Mouse (Mus musculus) hindbrain, embryonic 14.5 days (tissue): Measurements from ENCODE around the gene Cdc42ep3. TPM values are rescaled to one million over a fixed set of nuclear protein-coding genes. Genes with fewer than 3 reads are reported as not detected.

Source experiments
- ATAC-seq: fragments of 200-750 bp; cut with Nextera tagmentation; 2 replicates; pipeline ENCODE4 v1.8.0; 2017; ENCODE audit warnings: moderate number of reproducible peaks, mild to moderate bottlenecking, moderate TSS enrichment, moderate library complexity; ENCODE audit not compliant: low FRiP score
- DNase-seq: peaks from one replicate; pipeline ENCODE4 v3.0.0-alpha.2; 2015; ENCODE audit warnings: low spot score
- H3K27ac ChIP-seq: fragments of 300-500 bp; sonication (generic); 2 replicates; pipeline ENCODE4 v1.5.1; 2014; ENCODE audit warnings: mild to moderate bottlenecking, moderate library complexity
- H3K27me3 ChIP-seq: fragments of 300-500 bp; sonication (generic); 2 replicates; pipeline ENCODE4 v1.6.1; 2014; ENCODE audit warnings: mild to moderate bottlenecking, low read length, mixed read lengths; ENCODE audit not compliant: control insufficient read depth, insufficient read depth
- H3K36me3 ChIP-seq: fragments of 300-500 bp; sonication (generic); replicated peaks from 2 replicates; pipeline ENCODE4 v1.6.1; 2014; ENCODE audit not compliant: control insufficient read depth, insufficient read depth
- H3K4me1 ChIP-seq: fragments of 300-500 bp; sonication (generic); replicated peaks from 2 replicates; pipeline ENCODE4 v1.6.1; 2014; ENCODE audit warnings: antibody characterized with exemption, low read length, mixed read lengths; ENCODE audit not compliant: control insufficient read depth, insufficient read depth
- H3K4me2 ChIP-seq: fragments of 300-500 bp; sonication (generic); replicated peaks from 2 replicates; pipeline ENCODE4 v1.6.1; 2014; ENCODE audit warnings: mild to moderate bottlenecking, moderate library complexity
- H3K4me3 ChIP-seq: fragments of 300-500 bp; sonication (generic); replicated peaks from 2 replicates; pipeline ENCODE4 v1.5.1; 2014; ENCODE audit warnings: mild to moderate bottlenecking, low read length
- H3K9ac ChIP-seq: fragments of 300-500 bp; sonication (generic); 2 replicates; pipeline ENCODE4 v1.6.1; 2014
- H3K9me3 ChIP-seq: fragments of 300-500 bp; sonication (generic); 2 replicates; pipeline ENCODE4 v1.6.1; 2016; ENCODE audit warnings: low read length; ENCODE audit not compliant: control insufficient read depth
- WGBS: fragments of 180-500 bp; shearing (Covaris S2); extraction: QIAGEN DNeasy Blood & Tissue Kit; methylation state at CpG from one replicate; pipeline ENCODE4 v1.1.7; 2014; 5-methylcytosine and 5-hydroxymethylcytosine counted together
- polyA plus RNA-seq: library from polyadenylated mRNA; unstranded; fragments of >200 nt; fragmentation: Nextera tagmentation; extraction: Ambion mirVana; gene quantifications from 2 replicates; pipeline ENCODE4 v1.2.1, GENCODE M21; 2014

Gene Cdc42ep3
- polyA plus RNA-seq, result 50.5 and 50.6 TPM in 2 replicates

DNA sequence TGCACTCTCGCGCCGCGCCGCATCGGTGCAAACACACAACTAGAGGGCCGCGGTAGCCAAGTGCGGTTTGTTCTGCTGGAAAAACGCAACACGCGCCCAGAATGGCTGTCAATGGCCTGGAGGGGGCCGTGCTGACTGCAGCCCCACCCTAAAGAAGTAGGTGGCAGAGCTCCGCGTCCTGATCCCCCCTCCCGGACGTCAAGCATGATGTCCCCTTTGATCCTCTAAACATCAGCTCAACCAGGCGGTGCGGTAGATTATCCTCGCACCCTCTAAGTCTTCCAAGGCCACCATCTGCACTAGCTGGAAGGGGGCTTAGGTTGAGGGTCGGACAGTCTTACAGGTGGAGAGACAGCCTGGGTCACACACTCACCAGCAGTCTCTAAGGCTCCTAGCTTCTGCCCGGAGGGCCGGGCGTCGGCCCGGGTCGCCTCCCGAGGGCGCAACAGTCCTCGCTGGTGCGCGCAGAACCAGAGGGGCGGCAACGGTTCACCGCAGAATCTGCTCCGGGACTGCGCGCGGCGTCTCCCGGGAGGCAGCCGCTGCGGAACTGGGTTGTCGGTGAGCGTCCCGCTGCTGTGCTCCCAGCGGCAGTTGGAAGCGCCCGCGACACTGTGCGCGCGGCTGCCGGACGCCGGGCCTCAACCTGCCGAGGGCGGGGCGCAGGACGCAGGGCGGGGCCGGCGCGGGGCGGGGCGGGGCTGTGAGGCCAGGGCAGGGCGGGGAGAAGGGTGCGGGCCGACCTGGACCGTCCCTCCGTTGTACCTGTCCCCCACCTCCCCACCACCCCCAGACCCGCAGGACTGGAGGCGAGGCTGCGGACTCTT is at the start of gene Cdc42ep3:
TSS of gene Cdc42ep3 (minus strand) at position 648 of the 827 bp plus-strand sequence.
- ATAC-seq (peak; percentile 83), DNase-seq (peak; percentile 76)
- Histone ChIP-seq H3K9ac (peak within 1 kb of the TSS; percentile 93), H3K4me3 (peak within 1 kb of the TSS; percentile 90), H3K27me3 (no peaks in the 10 kb centered on the region), H3K36me3 (no peaks in the 10 kb centered on the region), H3K4me2 (peak within 1 kb of the TSS; percentile 78), H3K9me3 (no peaks in the 10 kb centered on the region), H3K4me1 (peaks cover 17% of the 10 kb centered on the region), H3K27ac (peak within 1 kb of the TSS; percentile 94)
- under 1% methylated on average over 70 of the region's 74 CpGs for WGBS

DNA sequence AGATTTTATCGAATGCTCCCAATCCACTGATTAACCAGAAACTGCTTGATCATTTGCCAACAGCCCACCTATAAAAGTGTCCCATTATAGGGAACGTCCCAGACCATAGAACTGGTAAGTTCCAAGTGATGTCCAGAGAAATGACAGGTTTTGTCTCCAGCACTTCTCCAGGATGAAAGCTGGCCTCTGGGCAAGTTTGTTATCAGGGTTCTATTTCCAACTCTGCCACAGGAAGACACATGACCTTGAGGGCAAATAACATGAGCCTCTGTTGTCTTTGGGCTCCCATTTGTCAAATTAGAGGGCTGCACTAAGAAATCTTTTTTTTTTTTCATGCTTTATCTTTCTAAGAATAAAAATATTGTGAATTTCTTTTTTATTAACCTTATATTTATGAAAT is 45.5 kb upstream of the Cdc42ep3 start:
- Histone ChIP-seq H3K4me2 (no peak overlapping the region), H3K27me3 (no peaks in the 10 kb centered on the region), H3K36me3 (no peaks in the 10 kb centered on the region), H3K4me1 (no peaks in the 10 kb centered on the region), H3K9ac (no peak overlapping the region), H3K27ac (no peak overlapping the region), H3K9me3 (no peaks in the 10 kb centered on the region), H3K4me3 (no peak overlapping the region)
- DNase-seq (no peak), ATAC-seq (no peak)
- WGBS, result 91% methylated on average over 2 of the region's 2 CpGs

DNA sequence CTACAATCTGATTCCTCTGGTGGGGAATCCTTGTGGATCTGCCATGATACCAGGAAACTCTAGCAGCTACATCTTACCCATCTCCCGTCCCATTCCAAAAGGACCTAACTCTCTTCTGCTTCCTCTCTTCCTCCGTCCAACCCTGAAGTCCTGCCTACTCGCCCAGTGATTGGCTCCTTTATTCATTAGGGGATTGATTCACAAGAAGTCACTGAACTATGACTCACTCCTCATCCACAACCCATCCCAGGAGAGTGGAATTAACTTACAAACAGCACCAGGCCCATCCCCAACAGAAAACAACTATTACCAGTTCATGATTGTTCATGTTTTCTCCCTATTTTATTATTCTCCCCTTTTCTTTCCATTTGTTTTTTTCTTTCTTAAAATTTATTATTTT is 43.5 kb upstream of the Cdc42ep3 start:
- Histone ChIP-seq H3K9me3 (no peaks in the 10 kb centered on the region), H3K4me1 (no peaks in the 10 kb centered on the region), H3K27me3 (no peaks in the 10 kb centered on the region), H3K9ac (no peak overlapping the region), H3K4me2 (no peak overlapping the region), H3K4me3 (no peak overlapping the region), H3K36me3 (no peaks in the 10 kb centered on the region), H3K27ac (no peak overlapping the region)
- 88% methylated on average over 3 of the region's 3 CpGs for WGBS
- ATAC-seq, result no peak
- no peak for DNase-seq

DNA sequence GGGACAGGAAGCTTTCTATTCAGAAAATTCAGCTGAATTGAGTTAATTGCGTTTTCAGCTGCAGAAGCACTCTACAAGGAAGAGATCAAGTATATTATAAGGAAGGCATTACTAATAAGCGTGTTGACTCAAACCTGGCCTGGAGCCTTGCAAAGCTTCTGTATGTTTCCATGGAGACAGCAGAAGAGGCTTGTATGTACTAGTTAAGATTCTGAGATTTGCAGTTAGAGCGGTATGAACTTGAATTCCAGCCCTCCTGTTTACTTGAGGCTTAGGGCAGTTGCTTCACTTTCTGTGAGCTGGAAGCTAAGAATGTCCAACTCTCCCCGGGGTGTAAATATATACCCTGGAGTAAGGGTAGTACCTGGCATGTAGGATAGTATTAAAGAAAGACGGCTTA is 39.9 kb upstream of the Cdc42ep3 start:
- Histone ChIP-seq H3K36me3 (no peaks in the 10 kb centered on the region), H3K9me3 (no peaks in the 10 kb centered on the region), H3K27ac (no peak overlapping the region), H3K4me3 (no peak overlapping the region), H3K27me3 (no peaks in the 10 kb centered on the region), H3K4me2 (no peak overlapping the region), H3K4me1 (no peaks in the 10 kb centered on the region), H3K9ac (no peak overlapping the region)
- 83% methylated on average over 5 of the region's 5 CpGs for WGBS
- DNase-seq (no peak), ATAC-seq (no peak)

DNA sequence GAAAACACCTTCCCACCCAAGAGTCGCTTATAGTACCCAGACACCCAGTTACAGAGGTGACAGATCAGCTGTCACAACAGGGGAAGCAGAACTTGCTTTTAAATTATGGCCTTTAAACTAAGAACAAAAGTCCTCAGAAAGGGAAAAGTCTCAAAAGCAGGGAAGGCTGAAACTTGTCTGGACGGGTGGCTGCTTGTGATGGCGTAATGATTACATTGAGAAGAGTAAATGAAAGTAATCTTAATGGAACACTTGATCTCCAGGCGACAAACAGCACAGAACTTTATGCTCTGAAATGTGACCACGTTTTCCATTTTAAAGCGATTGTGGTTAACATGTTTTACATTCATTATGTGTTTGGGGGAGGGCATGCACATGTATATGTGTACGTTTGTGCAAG is 39.0 kb upstream of the Cdc42ep3 start:
- no peaks in the 10 kb centered on the region for H3K27me3 ChIP-seq
- no peak overlapping the region for H3K4me3 ChIP-seq
- no peak overlapping the region for H3K27ac ChIP-seq
- no peak overlapping the region for H3K9ac ChIP-seq
- WGBS, result 85% methylated on average over 7 of the region's 7 CpGs
- H3K36me3 ChIP-seq, result no peaks in the 10 kb centered on the region
- no peak overlapping the region for H3K4me2 ChIP-seq
- DNase-seq, result no peak
- H3K4me1 ChIP-seq, result no peaks in the 10 kb centered on the region
- no peak for ATAC-seq
- H3K9me3 ChIP-seq, result no peaks in the 10 kb centered on the region

DNA sequence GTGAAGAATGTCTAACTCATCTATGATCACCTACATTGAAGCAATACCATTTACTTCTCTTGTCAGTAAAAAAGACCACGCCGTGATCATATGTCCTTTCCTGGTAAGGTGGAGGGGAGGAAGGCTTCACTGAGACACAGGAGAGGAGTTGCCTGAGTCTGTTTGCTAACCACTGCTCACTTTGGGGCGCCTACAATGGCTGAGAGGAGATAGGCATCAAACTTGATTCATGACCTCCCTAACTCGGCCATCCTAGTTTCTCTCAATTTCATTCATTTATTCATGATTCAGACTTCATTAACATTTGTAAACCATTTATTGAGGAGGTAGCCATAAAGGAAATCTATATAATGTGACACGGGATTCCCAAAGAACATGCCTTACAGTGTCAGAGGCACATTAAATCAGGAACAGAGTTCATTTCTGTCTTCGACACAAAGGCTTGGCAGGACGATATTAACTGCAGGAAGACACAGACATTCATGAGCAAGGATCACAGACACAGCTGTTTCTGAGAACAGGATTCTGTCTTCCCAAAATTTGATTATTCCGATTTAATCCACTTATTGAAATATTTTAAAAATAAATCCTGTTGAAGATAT is 32.7 kb upstream of the Cdc42ep3 start:
- ATAC-seq, result no peak
- Histone ChIP-seq H3K27ac (no peak overlapping the region), H3K9ac (no peak overlapping the region), H3K4me2 (no peak overlapping the region), H3K36me3 (no peaks in the 10 kb centered on the region), H3K27me3 (no peaks in the 10 kb centered on the region), H3K4me3 (no peak overlapping the region), H3K9me3 (no peaks in the 10 kb centered on the region), H3K4me1 (no peaks in the 10 kb centered on the region)
- DNase-seq, result no peak
- 48% methylated on average over 8 of the region's 8 CpGs for WGBS

DNA sequence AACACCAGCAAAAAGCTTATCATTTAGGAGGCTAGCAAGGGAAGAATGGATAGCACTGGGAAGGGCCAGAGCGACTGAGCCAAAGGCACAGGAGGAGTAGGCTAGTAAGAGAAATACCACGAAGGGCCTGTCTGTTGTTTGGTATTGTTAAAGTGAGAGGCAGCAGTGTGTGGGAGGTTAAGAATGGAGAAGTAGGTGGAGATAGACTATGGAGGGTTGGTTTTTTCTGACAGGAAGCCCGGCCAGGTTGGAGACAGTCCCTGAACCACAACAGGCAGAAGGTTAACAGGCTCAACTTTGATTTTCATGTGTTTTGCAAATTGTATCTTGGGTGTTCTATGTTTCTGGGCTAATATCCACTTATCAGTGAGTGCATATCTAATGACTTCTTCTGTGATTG is 26.6 kb upstream of the Cdc42ep3 start:
- no peak for ATAC-seq
- H3K36me3 ChIP-seq, result no peaks in the 10 kb centered on the region
- no peak for DNase-seq
- WGBS, result 82% methylated on average over 3 of the region's 3 CpGs
- H3K27ac ChIP-seq, result no peak overlapping the region
- H3K4me1 ChIP-seq, result no peaks in the 10 kb centered on the region
- H3K27me3 ChIP-seq, result no peaks in the 10 kb centered on the region
- H3K9me3 ChIP-seq, result no peaks in the 10 kb centered on the region
- no peak overlapping the region for H3K9ac ChIP-seq
- no peak overlapping the region for H3K4me3 ChIP-seq
- no peak overlapping the region for H3K4me2 ChIP-seq

DNA sequence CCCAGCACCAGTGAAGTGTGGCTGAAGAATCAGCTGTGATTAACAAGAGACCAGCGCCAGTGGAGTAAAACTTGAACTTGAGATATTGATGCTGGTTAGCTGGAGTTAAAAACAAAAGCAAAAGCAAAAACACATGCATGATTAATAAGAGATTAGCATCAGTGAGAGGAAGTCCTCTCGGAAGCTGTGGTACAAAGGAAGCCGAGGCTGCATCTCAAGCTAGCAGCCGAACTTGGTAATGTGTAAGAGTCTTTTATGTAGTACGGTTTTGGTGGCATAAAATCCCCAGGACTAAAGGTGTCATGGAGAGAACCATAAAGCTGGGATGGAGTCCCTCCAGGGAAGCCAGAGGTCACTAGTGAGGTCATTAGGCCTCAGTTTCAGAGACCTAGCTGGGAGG is 24.3 kb upstream of the Cdc42ep3 start:
- Histone ChIP-seq H3K9ac (no peak overlapping the region), H3K4me1 (no peaks in the 10 kb centered on the region), H3K9me3 (no peaks in the 10 kb centered on the region), H3K27ac (no peak overlapping the region), H3K27me3 (no peaks in the 10 kb centered on the region), H3K4me2 (no peak overlapping the region), H3K4me3 (no peak overlapping the region), H3K36me3 (no peaks in the 10 kb centered on the region)
- DNase-seq, result no peak
- no peak for ATAC-seq
- 79% methylated on average over 5 of the region's 5 CpGs for WGBS

DNA sequence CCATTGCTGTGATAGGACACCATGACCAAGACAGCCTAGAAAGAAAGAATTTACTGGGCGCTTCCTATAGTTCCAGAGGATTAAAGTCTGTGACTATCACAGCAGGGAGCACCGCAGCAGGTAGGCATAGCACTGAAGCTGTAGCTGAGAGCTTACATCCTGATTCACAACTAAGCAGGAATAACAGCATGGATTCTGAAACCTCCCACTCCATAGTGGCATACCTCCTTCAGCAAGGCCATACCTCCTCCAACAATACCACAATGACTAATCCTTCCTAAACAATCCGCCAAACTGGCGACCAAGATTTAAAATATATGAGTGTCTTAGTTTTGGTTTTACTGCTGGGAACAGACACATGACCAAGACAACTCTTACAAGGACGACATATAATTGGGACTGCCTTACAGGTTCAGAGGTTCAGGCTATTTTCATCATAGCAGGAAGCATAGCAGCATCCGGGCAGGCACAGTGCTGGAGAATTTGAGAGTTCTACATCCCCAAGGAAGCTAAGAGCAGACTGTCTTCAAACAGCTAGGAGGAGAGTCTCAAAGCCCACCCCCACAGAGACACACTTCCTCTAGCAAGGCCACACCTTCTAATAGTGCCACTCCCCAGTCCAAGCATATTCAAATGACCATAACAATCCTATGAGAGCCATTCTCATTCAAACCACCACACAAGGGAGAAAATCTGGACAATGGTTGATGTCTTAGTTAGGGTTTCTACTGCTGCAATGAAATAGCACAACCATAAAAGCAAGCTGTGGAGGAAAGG is 21.7 kb upstream of the Cdc42ep3 start:
- Histone ChIP-seq H3K27ac (no peak overlapping the region), H3K4me3 (no peak overlapping the region), H3K36me3 (no peaks in the 10 kb centered on the region), H3K27me3 (no peaks in the 10 kb centered on the region), H3K9me3 (no peaks in the 10 kb centered on the region), H3K4me2 (no peak overlapping the region), H3K4me1 (no peaks in the 10 kb centered on the region), H3K9ac (no peak overlapping the region)
- 67% methylated on average over 6 of the region's 6 CpGs for WGBS
- DNase-seq, result no peak
- no peak for ATAC-seq
